Mouse (Mus musculus) c-Kit-negative CD71-positive TER-119-positive erythroid progenitor cells, embryonic 14.5 days (primary cell): ENCODE data around the gene Muc20.

Experiments
- DNase-seq: peaks from one replicate; pipeline ENCODE4 v3.0.0-alpha.2; 2013; ENCODE audit warnings: low read depth, low spot score

Muc20 gene

GRCm38 (mm10) chr16:32797426-32797689 lies at the start of gene Muc20:
Muc20 (minus strand) TSS chr16:32797435.
- no peak for DNase-seq

- no peak for DNase-seq
These were observed 34.3 kb upstream of the Muc20 start for GRCm38 (mm10) chr16:32831501-32831900.

- no peak for DNase-seq
These were observed 31.9 kb upstream of the Muc20 start for GRCm38 (mm10) chr16:32829104-32829503.

GRCm38 (mm10) chr16:32826521-32826920 lies 29.3 kb upstream of the Muc20 start:
- no peak for DNase-seq

- no peak for DNase-seq
These were observed 28.1 kb upstream of the Muc20 start for GRCm38 (mm10) chr16:32825380-32825779.

GRCm38 (mm10) chr16:32824061-32824460 lies 26.8 kb upstream of the Muc20 start:
- no peak for DNase-seq

- DNase-seq: no peak
These were observed 26.3 kb upstream of the Muc20 start for GRCm38 (mm10) chr16:32823487-32823886.

- DNase-seq: no peak
These were observed 25.6 kb upstream of the Muc20 start for GRCm38 (mm10) chr16:32822881-32823280.

- DNase-seq: no peak
These were observed 25.2 kb upstream of the Muc20 start for GRCm38 (mm10) chr16:32822450-32822827.

- DNase-seq: no peak
These were observed 24.7 kb upstream of the Muc20 start for GRCm38 (mm10) chr16:32821772-32822449.

GRCm38 (mm10) chr16:32818441-32818840 lies 21.2 kb upstream of the Muc20 start:
- no peak for DNase-seq

- DNase-seq: no peak
These were observed 20.8 kb upstream of the Muc20 start for GRCm38 (mm10) chr16:32818036-32818435.

- DNase-seq: no peak
These were observed 17.9 kb upstream of the Muc20 start for GRCm38 (mm10) chr16:32815160-32815605.

GRCm38 (mm10) chr16:32814539-32814938 lies 17.3 kb upstream of the Muc20 start:
- DNase-seq: no peak

GRCm38 (mm10) chr16:32813771-32814170 lies 16.5 kb upstream of the Muc20 start:
- DNase-seq: no peak

- DNase-seq: no peak
These were observed 16.1 kb upstream of the Muc20 start for GRCm38 (mm10) chr16:32813362-32813761.

GRCm38 (mm10) chr16:32812888-32813361 lies 15.7 kb upstream of the Muc20 start:
- peak; percentile 60 for DNase-seq

GRCm38 (mm10) chr16:32810321-32810720 lies 13.1 kb upstream of the Muc20 start, which contains the start of gene Smbd1:
Smbd1 (minus strand) TSS chr16:32810477.
- DNase-seq: no peak

GRCm38 (mm10) chr16:32807408-32808185 lies 10.4 kb upstream of the Muc20 start:
- DNase-seq: no peak

GRCm38 (mm10) chr16:32805151-32805550 lies 7.9 kb upstream of the Muc20 start:
- no peak for DNase-seq

- no peak for DNase-seq
These were observed 6.7 kb upstream of the Muc20 start for GRCm38 (mm10) chr16:32803901-32804300.

GRCm38 (mm10) chr16:32803252-32803853 lies 6.1 kb upstream of the Muc20 start:
- DNase-seq: no peak
